Mouse (Mus musculus) retina, embryonic 14.5 days (tissue): Measurements from ENCODE around the gene 1700003E16Rik.
A peak's percentile ranks its signal among the peaks of the same experiment; 100 is the strongest.

Source experiments
- DNase-seq: peaks from one replicate; pipeline ENCODE4 v3.0.0-alpha.2; 2015; ENCODE audit warnings: low spot score

1700003E16Rik gene

DNA sequence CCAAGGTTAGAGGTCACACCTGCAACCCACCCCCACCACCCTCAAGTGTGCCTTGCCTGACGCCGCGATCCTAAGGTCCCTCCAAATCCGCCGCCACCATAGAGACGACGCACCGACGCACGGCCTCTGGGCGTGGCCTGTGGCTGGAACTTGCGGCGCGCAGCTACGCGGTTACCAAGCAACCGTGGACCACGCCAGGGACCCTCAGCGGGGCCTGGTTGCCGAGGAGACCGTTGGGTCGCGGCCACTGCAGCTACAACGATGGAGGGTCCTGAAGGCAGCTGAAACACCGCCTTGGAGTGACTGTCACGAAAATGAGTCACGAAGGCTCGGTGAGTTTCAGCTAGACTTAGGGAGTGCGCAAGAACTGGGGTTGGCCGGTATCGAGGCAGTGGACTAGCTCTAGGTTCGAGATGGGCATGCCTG, at the start of gene 1700003E16Rik, which contains the start of gene Wdr54:
Gene 1700003E16Rik, plus strand, starts transcription at position 146 of the 426 bp plus-strand sequence.
Gene Wdr54, minus strand, starts transcription at position 139 of the 426 bp plus-strand sequence.
- peak; percentile 93 for DNase-seq

DNA sequence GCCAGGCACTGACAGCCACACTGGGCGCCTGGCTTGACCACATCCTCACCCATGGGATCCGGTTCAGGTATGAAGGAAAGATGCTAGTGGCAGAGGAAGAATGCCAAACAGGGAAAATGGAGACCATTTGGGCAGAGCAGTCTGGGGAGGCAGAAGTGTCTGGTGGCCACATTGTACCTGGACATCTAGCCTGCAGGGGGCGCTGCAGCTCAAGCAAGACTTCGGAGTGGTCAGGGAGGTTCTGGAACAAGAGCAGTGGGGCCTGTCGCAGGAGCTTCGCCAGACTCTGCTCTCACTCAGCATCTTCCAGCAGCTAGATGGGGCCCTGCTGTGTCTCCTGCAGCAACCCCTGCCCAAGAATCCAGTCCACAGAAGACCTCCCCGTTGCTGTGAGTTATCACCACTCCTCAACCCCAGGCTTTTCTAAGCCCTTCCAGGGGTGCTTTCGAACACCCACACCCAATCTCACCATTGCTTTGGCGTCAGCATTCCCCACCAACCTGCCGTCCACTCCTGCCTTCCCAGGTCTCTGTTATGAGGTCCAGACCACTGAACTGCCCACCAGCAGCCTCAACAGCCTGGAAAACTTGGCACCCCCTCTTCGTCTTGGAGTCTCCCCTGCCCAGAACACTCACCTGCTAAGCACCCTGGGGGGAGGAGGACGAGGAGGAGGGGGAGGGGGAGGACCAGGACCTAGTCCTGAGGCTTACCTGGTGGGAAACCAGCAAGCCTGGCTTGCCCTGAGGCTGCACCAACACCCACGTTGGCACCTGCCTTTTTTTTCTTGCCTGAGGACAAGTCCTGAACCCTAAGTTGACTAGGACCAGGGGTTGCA, 48.4 kb upstream of the 1700003E16Rik start:
- DNase-seq, result peak; percentile 83

DNA sequence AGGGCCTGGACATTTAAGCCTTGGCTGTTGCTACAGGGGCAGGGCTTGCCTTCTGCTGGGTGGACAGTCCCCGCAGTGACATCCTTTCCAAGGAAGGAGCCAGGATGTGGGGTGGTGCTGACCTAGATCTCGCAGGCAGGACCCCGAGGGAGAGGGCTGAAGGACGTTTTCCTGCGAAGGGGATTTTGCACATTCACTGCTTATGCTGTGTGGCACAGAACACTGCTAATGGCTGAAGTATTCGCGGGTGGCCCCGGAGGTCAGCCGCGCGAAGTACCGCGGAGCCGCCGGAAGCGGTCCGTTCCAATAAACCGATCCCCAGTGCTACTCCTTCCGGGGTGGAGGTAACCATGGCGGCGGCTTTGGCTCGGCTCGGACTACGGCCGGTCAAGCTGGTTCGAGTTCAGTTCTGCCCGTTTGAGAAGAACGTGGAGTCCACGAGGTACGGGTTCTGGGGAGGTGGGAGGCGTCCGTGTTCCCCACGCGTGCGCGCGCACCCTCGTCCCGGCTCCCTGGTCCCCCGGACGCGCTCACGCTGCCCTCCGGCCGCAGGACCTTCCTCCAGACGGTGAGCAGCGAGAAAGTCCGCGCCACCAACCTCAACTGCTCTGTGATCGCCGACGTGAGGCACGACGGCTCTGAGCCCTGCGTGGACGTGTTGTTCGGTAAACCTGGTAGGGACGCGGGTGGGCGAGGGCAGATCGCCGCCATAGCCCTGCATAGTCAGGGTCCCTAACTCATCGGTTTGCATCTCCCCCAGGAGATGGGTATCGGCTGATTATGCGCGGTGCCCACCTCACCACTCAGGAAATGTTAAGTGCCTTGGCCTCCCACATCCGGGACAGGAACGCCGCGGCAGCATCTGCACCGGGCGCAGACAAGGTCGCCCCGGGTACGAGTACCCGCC, 47.2 kb upstream of the 1700003E16Rik start, which contains the start of gene Mrpl53:
Gene Mrpl53, plus strand, starts transcription at position 279 of the 907 bp plus-strand sequence.
- peak; percentile 90 for DNase-seq

DNA sequence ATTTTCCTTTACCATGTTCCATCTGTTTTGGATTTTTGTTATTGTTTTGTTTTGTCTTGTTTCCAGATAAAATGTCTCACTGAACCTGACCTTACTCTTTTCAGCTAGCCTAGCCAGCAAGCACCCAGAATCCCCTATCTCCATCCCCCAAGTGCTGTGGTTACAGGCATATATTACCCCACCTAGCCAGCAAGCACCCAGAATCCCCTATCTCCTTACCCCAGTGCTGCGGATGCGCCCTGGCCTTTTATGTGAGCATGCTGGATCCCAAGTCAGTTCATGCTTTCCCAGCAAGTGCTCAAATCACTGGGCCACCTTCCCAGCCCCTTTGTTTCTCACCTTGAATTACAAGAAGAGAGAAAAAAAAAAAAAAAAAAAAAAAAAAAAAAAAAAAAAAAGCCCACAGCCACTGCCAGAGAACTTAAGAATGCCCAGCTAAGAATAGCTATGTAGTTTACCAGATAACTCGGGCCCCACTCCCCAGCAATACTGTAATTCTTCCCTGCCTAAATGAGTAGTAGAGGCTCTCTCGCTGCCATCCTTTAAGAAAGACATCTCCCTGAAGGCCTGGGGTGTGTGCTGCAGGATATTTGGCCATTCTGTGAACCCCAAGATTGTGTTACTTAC, 44.6 kb upstream of the 1700003E16Rik start:
- no peak for DNase-seq

DNA sequence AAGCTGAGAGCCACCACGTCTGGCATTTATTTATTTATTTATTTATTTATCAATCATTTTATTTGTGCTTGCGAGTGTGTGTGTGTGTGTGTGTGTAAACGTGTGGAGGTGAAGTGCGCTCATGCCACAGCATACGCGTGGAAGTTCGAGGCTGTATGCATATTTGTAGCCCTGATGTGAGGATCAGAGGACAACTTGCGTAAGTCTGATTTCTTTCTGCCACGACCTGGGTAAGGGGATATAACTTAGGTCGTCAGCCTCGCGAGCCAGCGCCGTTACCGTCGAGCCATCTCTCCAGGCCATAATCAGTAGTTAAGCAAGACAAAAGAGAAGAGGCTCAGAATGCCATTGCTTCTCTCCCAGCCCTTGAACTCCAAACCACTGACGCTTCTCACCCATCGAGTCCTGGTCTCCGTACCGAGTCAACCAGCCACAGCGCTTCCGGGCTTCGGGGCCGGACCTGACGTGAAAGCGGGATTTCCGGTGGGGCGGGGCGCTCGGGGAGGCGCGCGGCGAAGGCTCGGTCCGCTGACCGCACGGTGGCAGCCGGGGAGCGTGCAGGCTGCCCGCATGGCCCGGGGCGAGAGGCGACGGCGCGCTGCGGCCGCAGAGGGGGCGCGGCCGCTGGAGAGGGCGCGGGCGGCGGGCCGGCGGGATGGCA, 41.1 kb upstream of the 1700003E16Rik start, which contains the start of gene Mogs:
Gene Mogs, plus strand, starts transcription at position 486 of the 661 bp plus-strand sequence.
- DNase-seq, result peak; percentile 90

DNA sequence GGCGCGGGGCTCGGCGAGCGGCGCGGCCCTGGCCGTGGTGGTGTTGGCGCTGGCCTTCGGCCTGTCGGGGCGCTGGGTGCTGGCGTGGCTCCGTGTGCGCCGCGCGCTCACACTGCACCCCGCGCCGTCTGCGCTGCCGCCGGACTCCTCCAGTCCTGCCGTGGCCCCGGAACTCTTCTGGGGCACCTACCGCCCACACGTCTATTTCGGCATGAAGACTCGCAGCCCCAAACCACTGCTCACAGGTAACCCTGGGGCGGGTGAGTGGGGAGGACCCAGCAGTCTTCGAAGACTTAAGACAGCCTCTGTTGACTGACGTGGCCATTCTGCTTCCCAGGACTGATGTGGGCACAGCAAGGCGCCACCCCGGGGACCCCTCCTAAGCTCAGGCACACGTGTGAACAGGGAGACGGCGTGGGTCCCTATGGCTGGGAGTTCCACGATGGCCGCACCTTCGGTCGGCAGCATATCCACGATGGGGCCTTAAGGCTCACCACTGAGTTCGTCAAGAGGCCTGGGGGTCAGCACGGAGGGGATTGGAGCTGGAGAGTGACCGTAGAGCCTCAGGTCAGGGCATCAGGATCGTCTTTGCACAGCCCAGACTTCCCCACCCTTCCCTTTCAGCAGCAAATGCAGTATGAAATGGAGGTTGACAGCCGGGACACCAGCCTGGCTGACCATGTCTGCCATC, 40.4 kb upstream of the 1700003E16Rik start:
- peak; percentile 33 for DNase-seq

DNA sequence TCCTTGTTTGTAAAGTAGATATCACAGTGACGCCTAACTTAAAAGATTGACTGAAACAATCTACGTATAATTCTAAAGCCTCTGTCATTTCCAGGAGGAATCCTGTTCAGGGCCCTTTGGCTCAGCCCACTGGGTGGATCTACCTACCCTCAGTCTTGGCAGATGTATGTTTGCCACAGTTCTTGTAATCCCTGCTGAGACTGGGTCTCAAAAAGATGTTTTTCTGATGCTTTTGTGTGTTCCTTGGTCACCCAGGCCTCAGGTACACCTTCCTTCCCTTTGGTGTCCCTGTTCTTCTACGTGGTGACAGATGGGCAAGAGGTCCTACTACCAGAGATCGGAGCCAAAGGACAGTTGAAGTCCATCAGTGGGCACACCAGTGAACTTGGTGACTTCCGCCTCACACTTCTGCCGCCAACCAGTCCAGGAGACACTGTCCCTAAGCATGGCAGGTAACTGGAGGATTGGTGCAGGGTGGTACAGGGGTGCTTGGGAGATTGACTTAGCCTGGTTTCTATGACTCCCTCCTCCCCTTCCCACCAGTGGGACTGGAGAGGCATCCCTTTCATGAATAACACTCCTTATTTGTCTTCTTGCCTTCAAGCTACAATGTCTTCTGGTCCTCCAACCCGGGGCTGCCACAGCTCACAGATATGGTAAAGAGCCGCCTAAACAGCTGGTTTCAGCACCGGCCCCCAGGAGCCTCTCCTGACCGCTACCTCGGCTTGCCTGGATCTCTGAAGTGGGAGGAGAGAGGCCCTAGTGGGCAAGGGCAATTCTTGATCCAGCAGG, 39.6 kb upstream of the 1700003E16Rik start:
- no peak for DNase-seq

DNA sequence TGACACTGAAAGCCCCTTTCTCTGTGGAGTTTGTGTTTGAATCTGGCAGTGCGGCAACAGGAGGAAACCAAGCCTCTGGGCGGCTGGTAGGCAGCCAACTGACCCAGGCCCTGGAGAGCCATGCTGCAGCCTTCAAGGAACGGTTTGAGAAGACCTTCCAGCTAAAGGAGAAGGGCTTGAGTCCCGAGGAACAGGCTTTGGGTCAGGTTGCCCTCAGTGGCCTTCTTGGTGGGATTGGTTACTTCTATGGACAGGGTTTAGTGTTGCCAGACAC, 39.1 kb upstream of the 1700003E16Rik start:
- no peak for DNase-seq

DNA sequence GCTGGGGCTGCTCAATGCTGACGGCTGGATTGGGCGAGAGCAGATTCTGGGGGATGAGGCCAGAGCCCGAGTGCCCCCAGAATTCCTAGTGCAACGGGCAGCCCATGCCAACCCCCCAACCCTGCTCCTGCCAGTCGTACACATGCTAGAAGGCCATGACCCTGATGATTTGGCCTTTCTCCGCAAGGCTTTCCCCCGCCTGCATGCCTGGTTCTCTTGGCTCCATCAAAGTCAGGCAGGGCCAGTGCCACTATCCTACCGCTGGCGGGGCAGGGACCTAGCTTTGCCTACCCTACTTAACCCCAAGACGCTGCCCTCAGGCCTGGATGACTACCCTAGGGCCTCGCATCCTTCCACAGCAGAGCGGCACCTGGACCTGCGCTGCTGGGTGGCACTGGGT, 38.6 kb upstream of the 1700003E16Rik start:
- no peak for DNase-seq

DNA sequence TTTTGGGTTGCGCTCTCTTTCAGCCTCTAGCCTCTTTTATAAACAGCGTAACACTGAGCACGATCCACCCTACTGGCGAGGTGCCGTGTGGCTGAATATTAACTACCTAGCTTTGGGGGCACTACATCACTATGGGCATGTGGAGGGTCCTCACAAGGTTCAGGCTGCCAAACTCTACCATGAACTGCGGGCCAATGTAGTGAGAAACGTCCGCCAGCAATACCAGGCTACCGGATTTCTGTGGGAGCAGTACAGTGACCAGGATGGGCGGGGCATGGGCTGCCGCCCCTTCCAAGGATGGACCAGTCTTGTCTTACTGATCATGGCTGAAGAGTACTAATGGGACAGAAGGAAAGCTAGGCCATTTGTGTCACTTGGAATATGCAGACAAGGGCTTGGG, 37.8 kb upstream of the 1700003E16Rik start:
- DNase-seq, result no peak

DNA sequence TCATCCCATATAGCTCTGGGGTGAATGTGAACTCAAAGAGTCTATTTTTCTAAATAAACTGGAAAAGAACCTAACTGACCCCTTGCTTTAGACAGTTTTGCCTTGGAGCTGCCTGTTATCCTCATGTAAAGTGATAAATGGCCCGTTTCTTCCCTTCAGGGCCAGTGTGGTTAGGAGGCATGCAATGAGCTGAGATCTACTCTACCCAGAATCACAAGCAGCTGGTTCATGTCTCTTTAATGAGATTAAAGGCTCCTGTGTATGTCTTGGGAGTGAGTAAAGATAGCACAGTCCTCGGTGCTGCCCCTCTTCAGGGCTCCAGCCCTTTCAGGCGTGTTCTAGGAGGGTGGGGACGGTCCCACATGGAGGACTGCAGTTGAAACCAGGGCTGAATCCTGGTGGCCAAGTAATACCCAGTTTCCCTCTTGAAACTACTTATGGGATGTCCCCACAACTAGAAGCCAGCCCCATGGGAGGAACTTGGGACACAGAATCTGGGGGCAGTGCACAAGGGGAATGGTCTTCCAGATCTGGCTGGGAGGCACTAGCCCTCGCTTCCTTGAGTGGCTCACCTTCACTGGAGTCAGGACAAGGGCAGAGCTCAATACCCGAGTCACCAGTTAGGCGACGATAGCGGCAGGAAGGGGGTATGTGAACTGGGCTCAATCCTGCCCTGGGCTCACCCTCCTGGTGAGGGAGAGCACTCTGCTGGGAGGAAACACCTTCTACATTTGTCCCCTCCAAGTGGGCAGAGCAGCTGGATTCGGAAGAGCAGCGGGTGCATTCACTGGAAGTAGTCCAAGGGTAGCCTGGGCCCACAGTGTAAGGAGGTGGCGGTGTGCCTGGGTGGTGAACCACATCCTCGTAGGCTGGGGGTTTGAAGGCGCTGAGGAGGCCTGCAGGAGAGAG, 37.1 kb upstream of the 1700003E16Rik start:
- DNase-seq, result no peak

DNA sequence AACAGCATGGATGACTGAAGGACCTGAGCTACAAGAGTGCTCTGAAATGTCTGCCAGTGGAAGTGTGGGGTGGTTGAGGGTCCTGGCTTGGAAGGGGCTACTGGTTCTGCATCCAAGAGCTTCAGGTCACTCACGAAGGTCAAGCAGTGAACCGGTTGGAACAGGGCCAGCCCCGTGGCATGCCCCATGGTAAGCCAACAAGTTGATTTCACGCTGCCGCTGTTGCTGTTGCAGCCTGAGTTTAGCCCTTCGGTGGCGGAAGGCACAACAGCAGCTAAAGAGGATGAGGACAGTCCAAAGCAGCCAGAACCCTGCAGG, 36.5 kb upstream of the 1700003E16Rik start:
- no peak for DNase-seq

DNA sequence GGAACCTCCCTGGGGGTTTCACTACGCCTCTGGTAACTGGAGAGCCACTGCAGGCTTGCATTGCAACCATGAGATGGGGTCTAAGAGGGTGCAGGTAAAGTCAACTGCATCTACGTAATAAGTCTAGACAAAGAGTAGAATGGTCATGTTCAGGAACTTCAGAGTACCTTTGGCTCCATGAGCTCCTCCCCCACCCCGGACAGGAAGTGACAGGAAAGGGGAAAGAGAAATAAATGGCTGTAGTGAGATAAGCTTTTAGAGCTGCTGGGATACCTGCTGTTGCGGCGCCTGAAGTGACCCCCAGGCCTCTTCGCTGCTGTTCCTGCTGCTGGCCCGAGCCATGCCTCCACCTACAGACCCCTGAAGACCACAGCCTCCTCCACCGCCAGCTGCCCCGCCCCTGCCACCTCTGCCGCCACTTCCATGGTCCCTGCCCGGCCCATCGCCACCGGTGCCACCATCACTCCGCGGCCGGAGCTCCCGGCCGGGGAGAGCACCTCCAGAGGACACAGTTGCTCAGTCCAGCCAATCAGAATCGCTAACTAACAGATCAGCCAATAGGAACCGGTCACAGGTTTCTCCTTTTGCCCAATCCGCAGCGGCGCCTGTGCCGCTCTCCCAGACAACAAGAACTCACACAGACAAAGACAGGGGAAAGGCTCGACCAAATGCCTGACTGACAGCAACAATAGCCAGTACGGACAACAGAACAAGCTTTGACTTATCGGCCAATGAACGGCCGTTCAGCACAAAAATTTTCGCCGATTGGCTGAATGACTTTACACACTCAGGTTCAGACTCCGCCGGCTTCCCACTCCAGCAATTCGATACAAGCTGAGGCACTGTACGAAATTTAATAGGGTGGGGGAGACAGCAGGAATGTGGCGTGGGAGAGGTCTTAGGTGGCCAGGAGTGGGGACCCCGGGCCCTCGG, 35.0 kb upstream of the 1700003E16Rik start, which contains the start of gene Wbp1:
Gene Wbp1, minus strand, starts transcription at position 630 of the 933 bp plus-strand sequence.
- DNase-seq, result peak; percentile 98

DNA sequence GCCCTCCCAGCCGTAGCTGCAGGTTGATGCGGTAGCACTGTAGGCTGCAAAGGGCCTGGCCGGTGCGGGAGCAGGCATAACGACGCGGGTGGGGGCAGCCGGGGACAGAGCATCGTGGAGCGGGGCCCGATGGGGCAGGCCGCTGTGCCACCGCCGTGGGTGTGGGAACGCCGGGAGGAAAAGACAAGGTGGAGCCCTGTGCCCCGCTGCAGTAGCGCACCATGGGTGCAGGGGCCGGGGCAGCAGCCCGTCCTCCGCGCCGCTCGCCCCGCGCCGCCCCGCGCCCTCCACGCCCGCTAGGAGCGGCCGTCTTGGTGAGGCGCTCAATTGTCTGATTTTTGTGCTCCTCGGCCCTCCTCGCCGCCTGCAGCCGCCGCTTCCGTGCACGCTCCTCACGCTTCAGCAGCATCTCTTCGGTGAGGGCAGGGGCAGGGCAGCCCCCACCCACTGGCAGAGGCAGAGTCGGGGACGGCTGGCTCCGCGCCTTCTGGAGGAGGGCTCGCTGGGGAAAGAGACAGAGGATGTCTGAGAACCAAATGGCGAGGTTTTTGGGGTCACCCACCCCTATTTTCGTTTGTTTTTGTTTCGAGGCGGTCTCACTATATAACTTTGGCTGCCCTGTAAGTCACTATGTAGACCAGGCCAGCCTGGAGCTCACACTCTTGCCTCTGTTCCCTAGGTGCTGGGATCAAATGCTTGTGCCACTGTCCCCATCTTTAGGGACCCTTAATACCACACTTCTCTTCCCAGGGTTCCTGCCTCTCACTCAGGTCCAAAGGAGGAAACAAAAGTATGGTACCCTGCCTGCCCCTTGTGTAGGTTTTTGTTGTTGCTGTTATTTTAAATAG, 34.1 kb upstream of the 1700003E16Rik start:
- DNase-seq, result no peak

DNA sequence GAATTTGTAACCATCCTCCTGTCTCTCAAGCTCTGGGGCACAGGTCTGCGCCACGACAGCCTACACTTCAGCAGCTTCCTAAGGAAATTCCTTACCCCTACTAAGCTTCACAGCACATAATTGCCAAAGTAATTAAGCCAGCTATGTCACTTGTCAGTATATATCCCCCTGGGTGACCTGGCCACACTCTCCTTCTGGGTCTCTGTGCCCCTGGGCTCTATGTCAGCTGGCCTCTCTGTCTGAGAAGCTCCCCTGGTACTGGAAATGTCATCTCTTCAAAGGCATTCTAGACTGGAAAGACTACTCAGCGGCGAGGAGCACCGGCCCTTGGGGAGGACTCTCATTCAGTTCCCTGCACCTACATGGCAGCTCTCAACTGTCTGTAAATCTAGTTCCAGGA, 33.2 kb upstream of the 1700003E16Rik start:
- DNase-seq, result no peak

DNA sequence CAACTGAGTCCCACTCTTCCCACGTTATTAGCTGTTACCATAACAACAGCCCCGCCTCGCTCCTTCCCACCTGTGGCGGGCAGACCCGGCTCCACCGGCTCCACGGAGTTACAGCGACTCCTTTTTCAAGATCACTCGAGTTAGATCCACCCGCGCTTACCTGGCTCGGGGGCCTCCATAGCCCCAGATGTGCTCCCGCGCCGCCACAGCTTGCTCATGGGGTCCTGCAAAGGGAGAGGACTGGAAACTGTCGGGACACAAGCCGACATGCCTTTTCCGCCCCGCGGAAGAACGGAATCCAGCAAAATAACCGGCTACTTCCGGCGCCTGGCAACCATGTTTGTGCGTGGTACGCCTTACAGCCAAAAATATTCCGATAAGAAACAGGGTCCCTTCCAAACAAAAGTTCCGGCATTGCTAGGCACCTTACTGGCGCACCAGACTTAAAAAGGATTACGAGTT, 31.3 kb upstream of the 1700003E16Rik start:
- peak; percentile 97 for DNase-seq

DNA sequence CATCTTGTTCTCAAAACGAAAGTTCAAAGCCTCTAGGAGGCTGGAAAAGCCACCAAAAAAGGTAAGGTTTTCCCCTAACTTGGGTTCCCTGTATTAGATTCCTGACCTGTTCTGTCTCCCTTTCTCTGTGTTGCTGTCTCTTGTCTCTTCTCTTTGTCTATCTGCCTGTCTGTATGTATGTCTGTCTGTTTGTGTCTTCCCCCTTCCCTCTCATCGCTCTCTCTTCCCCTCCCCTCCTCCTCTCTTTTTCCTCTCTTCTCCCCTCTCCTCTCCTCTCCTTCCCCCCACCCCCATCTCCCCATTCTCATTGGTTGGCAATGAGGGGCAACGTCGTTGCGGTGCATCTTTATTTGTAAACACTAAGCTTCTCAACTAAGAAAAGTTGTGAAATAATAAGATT, 30.9 kb upstream of the 1700003E16Rik start, which contains the start of gene Ino80b:
Gene Ino80b, minus strand, starts transcription at position 101 of the 400 bp plus-strand sequence.
- no peak for DNase-seq
